Mouse (Mus musculus) spleen, embryonic (tissue): ENCODE measurements around the gene Ankrd31.
"Not testable (repeated sequence)": the region's sequence is repeated elsewhere in the genome, so short reads cannot be mapped to it uniquely, and the experiment has no call there.

Source experiments
- CTCF ChIA-PET: fragments of 350-600 bp; sonication (Branson Sonifier 250); formaldehyde crosslinking; loops from one replicate; lab custom pipeline; 2022; lab: Charles Lee

Gene Ankrd31

GRCm38 (mm10) chr13:96748109-96748845 lies at the start of gene Ankrd31:
TSS of gene Ankrd31 (plus strand) at chr13:96748272.
- CTCF ChIA-PET, result no interaction called here

- CTCF ChIA-PET, result no interaction called here
These were observed 45.3 kb upstream of the Ankrd31 start for GRCm38 (mm10) chr13:96702567-96703278.

GRCm38 (mm10) chr13:96709269-96710233 lies 38.5 kb upstream of the Ankrd31 start:
- CTCF ChIA-PET, result no interaction called here

- CTCF ChIA-PET, result no interaction called here
These were observed 31.8 kb upstream of the Ankrd31 start for GRCm38 (mm10) chr13:96716311-96716710.

- CTCF ChIA-PET, result no interaction called here
These were observed 30.3 kb upstream of the Ankrd31 start for GRCm38 (mm10) chr13:96717821-96718220.

- CTCF ChIA-PET, result no interaction called here
These were observed 28.1 kb upstream of the Ankrd31 start for GRCm38 (mm10) chr13:96720003-96720402.

GRCm38 (mm10) chr13:96728289-96728688 lies 19.8 kb upstream of the Ankrd31 start:
- CTCF ChIA-PET, result no interaction called here

GRCm38 (mm10) chr13:96729146-96729545 lies 18.9 kb upstream of the Ankrd31 start:
- CTCF ChIA-PET, result no interaction called here

- CTCF ChIA-PET, result no interaction called here
These were observed 18.0 kb upstream of the Ankrd31 start for GRCm38 (mm10) chr13:96730116-96730515.

- CTCF ChIA-PET, result no interaction called here
These were observed 12.9 kb upstream of the Ankrd31 start for GRCm38 (mm10) chr13:96735175-96735574.

GRCm38 (mm10) chr13:96740159-96740558 lies 7.9 kb upstream of the Ankrd31 start:
- CTCF ChIA-PET, result no interaction called here

GRCm38 (mm10) chr13:96742871-96743270 lies 5.2 kb upstream of the Ankrd31 start:
- CTCF ChIA-PET, result no interaction called here

GRCm38 (mm10) chr13:96746055-96746454 lies 2.0 kb upstream of the Ankrd31 start:
- CTCF ChIA-PET, result no interaction called here

GRCm38 (mm10) chr13:96749859-96750258 lies 1.8 kb downstream of the Ankrd31 start:
- CTCF ChIA-PET, result no interaction called here

- CTCF ChIA-PET, result no interaction called here
These were observed 12.8 kb downstream of the Ankrd31 start for GRCm38 (mm10) chr13:96760848-96761247.

- CTCF ChIA-PET, result not testable (repeated sequence)
These were observed 38.0 kb downstream of the Ankrd31 start for GRCm38 (mm10) chr13:96786071-96786470.

GRCm38 (mm10) chr13:96793451-96793850 lies 45.4 kb downstream of the Ankrd31 start:
- CTCF ChIA-PET, result no interaction called here

- CTCF ChIA-PET, result no interaction called here
These were observed 47.2 kb downstream of the Ankrd31 start for GRCm38 (mm10) chr13:96795301-96795700.

- CTCF ChIA-PET, result no interaction called here
These were observed 49.4 kb downstream of the Ankrd31 start for GRCm38 (mm10) chr13:96797500-96797899.

- CTCF ChIA-PET, result no interaction called here
These were observed 101.7 kb downstream of the Ankrd31 start for GRCm38 (mm10) chr13:96849752-96850151.

- CTCF ChIA-PET, result no interaction called here
These were observed 104.1 kb downstream of the Ankrd31 start for GRCm38 (mm10) chr13:96852133-96852532.

GRCm38 (mm10) chr13:96853256-96853655 lies 105.2 kb downstream of the Ankrd31 start:
- CTCF ChIA-PET, result no interaction called here
